Mouse (Mus musculus): ENCODE data around the gene Pias3. TPM values are rescaled to one million over a fixed set of nuclear protein-coding genes. Genes with fewer than 3 reads are reported as not detected.

Gene Pias3
- polyA plus RNA-seq (2015; fragmentation: Nextera tagmentation; extraction: Ambion mirVana) = 13.2 and 18.1 TPM in 2 replicates

DNA sequence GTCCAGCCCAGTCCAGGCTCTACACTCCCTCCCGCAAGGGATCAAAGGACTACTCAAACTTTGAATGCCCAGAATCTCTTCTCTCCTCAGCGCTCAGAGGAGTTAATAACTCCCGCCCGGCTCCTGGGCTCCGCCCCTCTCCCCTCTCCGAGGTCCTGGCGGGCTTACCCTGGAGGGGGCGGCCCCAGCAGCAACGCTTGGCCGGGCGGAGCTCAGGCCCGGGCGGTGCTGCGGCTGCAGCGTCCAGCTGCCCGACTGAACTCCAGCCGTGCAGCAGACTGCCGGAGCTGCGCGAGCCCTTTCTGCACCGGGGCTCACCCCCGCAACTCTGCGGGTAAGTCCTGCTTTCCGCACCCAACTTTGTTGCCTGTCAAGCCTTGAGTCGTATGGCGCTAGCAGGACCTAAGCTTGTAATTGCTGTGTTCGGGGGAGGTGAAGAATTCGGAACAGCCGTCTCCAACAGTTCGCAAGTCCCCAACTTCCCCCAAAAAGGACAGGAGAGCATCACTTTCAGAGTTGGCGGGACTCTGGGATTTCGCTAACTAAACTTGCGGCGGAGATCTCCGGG, at the start of gene Pias3:
Gene Pias3 (plus strand): TSS at position 187 of the 568 bp plus-strand sequence.

GRCm38 (mm10) chr3:96669727-96670468, 26.3 kb upstream of the Pias3 start, which contains the start of gene Ankrd35:
TSS of gene Ankrd35 (plus strand) at chr3:96670131.

DNA sequence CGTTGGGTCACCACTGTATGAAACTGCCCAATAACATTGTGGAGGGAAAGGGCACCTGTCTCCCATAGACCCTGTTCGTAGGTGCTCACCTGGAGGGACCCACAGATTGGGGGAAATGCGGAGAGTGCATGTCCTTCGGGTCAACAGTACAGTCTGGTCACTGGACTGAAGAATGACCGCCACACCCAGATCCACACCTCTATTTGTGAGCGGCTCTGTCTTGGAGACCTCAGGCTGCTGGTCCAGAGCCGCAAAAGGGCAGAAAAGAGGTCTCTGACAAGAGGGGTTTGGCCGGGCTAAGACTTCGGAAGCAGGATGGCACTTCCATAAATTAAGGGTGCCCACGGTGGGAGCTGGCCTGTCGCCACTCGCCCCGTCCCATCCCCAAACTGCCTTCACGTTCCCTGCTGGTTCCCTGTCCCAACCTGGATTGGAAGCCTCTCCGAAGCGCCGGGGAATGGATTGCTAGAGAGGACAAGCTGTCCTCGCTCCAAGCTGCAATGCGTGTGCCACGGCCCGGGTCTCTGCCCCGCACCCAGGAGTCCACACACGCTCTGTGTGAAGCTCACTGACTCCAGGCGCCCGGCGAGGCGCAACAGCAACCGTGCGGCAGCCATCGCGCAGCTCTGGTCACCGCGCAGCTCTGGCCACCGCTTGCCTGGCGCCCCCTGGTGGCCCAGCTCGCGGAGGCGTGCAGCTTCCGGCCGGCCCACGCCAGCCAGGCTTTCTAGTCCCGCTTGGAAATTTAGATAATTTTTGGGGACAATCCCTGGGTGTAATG, 11.9 kb downstream of the Pias3 start, which contains the start of gene Nudt17:
Gene Nudt17 (minus strand): TSS at position 660 of the 781 bp plus-strand sequence.

GRCm38 (mm10) chr3:96727343-96727827, 31.2 kb downstream of the Pias3 start, which contains the start of the genes Polr3c and Rnf115:
TSS of gene Polr3c (minus strand) at chr3:96727628.
TSS of gene Rnf115 (plus strand) at chr3:96727664.

Other genes starting within 250 kb of the Pias3 start
- gene BC107364, start 244.1 kb upstream of the Pias3 start, polyA plus RNA-seq (2015; fragmentation: Nextera tagmentation; extraction: Ambion mirVana) = not detected in 2 replicates
- 0.08 TPM in 1 of 2 replicates, not detected in the other for gene Hfe2, start 171.2 kb upstream of the Pias3 start, polyA plus RNA-seq (2015; fragmentation: Nextera tagmentation; extraction: Ambion mirVana)
- 163 and 201 TPM in 2 replicates for gene Txnip, start 138.4 kb upstream of the Pias3 start, polyA plus RNA-seq (2015; fragmentation: Nextera tagmentation; extraction: Ambion mirVana)
- 0.48 and 0.51 TPM in 2 replicates for gene Gm16253, start 119.4 kb upstream of the Pias3 start, polyA plus RNA-seq (2015; fragmentation: Nextera tagmentation; extraction: Ambion mirVana)
- 23.0 and 30.8 TPM in 2 replicates for gene Polr3gl, start 102.2 kb upstream of the Pias3 start, polyA plus RNA-seq (2015; fragmentation: Nextera tagmentation; extraction: Ambion mirVana)
- 0.36 and 0.44 TPM in 2 replicates for gene Ankrd34a, start 99.7 kb upstream of the Pias3 start, polyA plus RNA-seq (2015; fragmentation: Nextera tagmentation; extraction: Ambion mirVana)
- gene Lix1l, start 95.2 kb upstream of the Pias3 start, polyA plus RNA-seq (2015; fragmentation: Nextera tagmentation; extraction: Ambion mirVana) = 2.2 and 2.4 TPM in 2 replicates
- gene Rbm8a, start 66.5 kb upstream of the Pias3 start, polyA plus RNA-seq (2015; fragmentation: Nextera tagmentation; extraction: Ambion mirVana) = 106 and 114 TPM in 2 replicates
- gene Pex11b, start 61.0 kb upstream of the Pias3 start, polyA plus RNA-seq (2015; fragmentation: Nextera tagmentation; extraction: Ambion mirVana) = 25.6 and 26.8 TPM in 2 replicates
- gene Gm42957, start 60.9 kb upstream of the Pias3 start, polyA plus RNA-seq (2015; fragmentation: Nextera tagmentation; extraction: Ambion mirVana) = 0.04 TPM in 2 replicates
- 0.18 and 0.36 TPM in 2 replicates for gene Itga10, start 50.8 kb upstream of the Pias3 start, polyA plus RNA-seq (2015; fragmentation: Nextera tagmentation; extraction: Ambion mirVana)
- gene Ankrd35, start 26.3 kb upstream of the Pias3 start, polyA plus RNA-seq (2015; fragmentation: Nextera tagmentation; extraction: Ambion mirVana) = 0.40 and 0.49 TPM in 2 replicates
- gene Nudt17, start 12.2 kb downstream of the Pias3 start, polyA plus RNA-seq (2015; fragmentation: Nextera tagmentation; extraction: Ambion mirVana) = 1.6 and 2.9 TPM in 2 replicates
- gene Polr3c, start 31.2 kb downstream of the Pias3 start, polyA plus RNA-seq (2015; fragmentation: Nextera tagmentation; extraction: Ambion mirVana) = 21.1 and 22.0 TPM in 2 replicates
- gene Rnf115, start 31.3 kb downstream of the Pias3 start, polyA plus RNA-seq (2015; fragmentation: Nextera tagmentation; extraction: Ambion mirVana) = 30.7 and 36.5 TPM in 2 replicates
- gene Pdzk1, start 132.9 kb downstream of the Pias3 start, polyA plus RNA-seq (2015; fragmentation: Nextera tagmentation; extraction: Ambion mirVana) = not detected in 2 replicates
- gene Cd160, start 133.0 kb downstream of the Pias3 start, polyA plus RNA-seq (2015; fragmentation: Nextera tagmentation; extraction: Ambion mirVana) = 1.2 and 2.6 TPM in 2 replicates
- gene Gja5, start 208.3 kb downstream of the Pias3 start, polyA plus RNA-seq (2015; fragmentation: Nextera tagmentation; extraction: Ambion mirVana) = 2.9 and 3.7 TPM in 2 replicates
- 19.4 and 20.3 TPM in 2 replicates for gene Gpr89, start 209.0 kb downstream of the Pias3 start, polyA plus RNA-seq (2015; fragmentation: Nextera tagmentation; extraction: Ambion mirVana)
- gene Gja8, start 229.6 kb downstream of the Pias3 start, polyA plus RNA-seq (2015; fragmentation: Nextera tagmentation; extraction: Ambion mirVana) = not detected in 2 replicates